ENCODE assay signal across 18 mouse cellular contexts in genomic region chr3:109522115-109522514, GRCm38 (mm10).
"Had no signal": no experiment of that assay in that cellular context is flagged by ENCODE, and none has a peak within 500 bp of the region (broad histone marks: within the 10 kb centered on the region; RNA-seq: fewer than 3 reads in every experiment).

No protein-coding gene starts in this region.

- ATAC-seq: midbrain, embryonic 16.5 days had no signal

- H3K27me3 ChIP-seq: midbrain, embryonic 12.5 days; neural tube, embryonic 13.5 days; neural tube, embryonic 15.5 days had no signal

- DNase-seq: lung, embryonic 14.5 days; lung, postnatal 10 days; lung, postnatal 4 days; midbrain, embryonic 14.5 days; retina, postnatal 1 day; right cerebral cortex, adult 18-20 months; right cerebral cortex, postnatal 25 days; right cerebral cortex, postnatal 4 days; spleen, adult 18-20 months; thymus, adult 18-20 months; thymus, postnatal 14 days; thymus, postnatal 36 days had no signal

- H3K9me3 ChIP-seq: midbrain, embryonic 10.5 days; midbrain, embryonic 12.5 days; neural tube, embryonic 13.5 days; neural tube, embryonic 15.5 days had no signal

- H3K27ac ChIP-seq: midbrain, embryonic 10.5 days; midbrain, embryonic 12.5 days; neural tube, embryonic 13.5 days; neural tube, embryonic 15.5 days had no signal

- H3K4me2 ChIP-seq: lung, embryonic 14.5 days; midbrain, embryonic 12.5 days; neural tube, embryonic 13.5 days; neural tube, embryonic 15.5 days had no signal

- H3K4me1 ChIP-seq: midbrain, embryonic 10.5 days; midbrain, embryonic 12.5 days had no signal

- H3K36me3 ChIP-seq: midbrain, embryonic 10.5 days; midbrain, embryonic 12.5 days; neural tube, embryonic 15.5 days had no signal

- H3K9ac ChIP-seq: lung, embryonic 14.5 days; midbrain, embryonic 12.5 days; neural tube, embryonic 13.5 days; neural tube, embryonic 15.5 days had no signal

- H3K4me3 ChIP-seq: midbrain, embryonic 10.5 days; midbrain, embryonic 12.5 days; myocyte; neural tube, embryonic 13.5 days; neural tube, embryonic 15.5 days had no signal
